ENCODE assay signal across 10 mouse cellular contexts in genomic region chr10:68013137-68013536, GRCm38 (mm10). TPM values are rescaled to one million over a fixed set of nuclear protein-coding genes. Genes with fewer than 3 reads are reported as not detected.
DNase-seq lines count a peak whose midpoint lies in the region; ATAC-seq lines count a peak whose summit lies in the region.
"Had no signal": no experiment of that assay in that cellular context is flagged by ENCODE, and none has a peak within 500 bp of the region (broad histone marks: within the 10 kb centered on the region; RNA-seq: fewer than 3 reads in every experiment).

No protein-coding gene starts in this region.

- peaks cover 77% of the 10 kb centered on the region for H3K36me3 ChIP-seq in midbrain, embryonic 10.5 days
- H3K36me3 ChIP-seq in midbrain, embryonic 16.5 days (ENCODE audit: control insufficient read depth, insufficient read depth, low read length), result no peaks in the 10 kb centered on the region
- H3K36me3 ChIP-seq: hindbrain, embryonic 15.5 days had no signal

- H3K9ac ChIP-seq in midbrain, embryonic 16.5 days (ENCODE audit: low read depth, low read length), result no peak overlapping the region
- H3K9ac ChIP-seq: hindbrain, embryonic 15.5 days; neural tube, embryonic 13.5 days had no signal

- H3K9me3 ChIP-seq in midbrain, embryonic 10.5 days (replicated peaks), result 0 out of 2 replicates have a peak, but pooled peaks cover 4% of the 10 kb centered on the region
- H3K9me3 ChIP-seq in midbrain, embryonic 16.5 days (replicated peaks; ENCODE audit: control insufficient read depth, low read length, poor library complexity, severe bottlenecking), result no peaks in the 10 kb centered on the region
- H3K9me3 ChIP-seq: hindbrain, embryonic 15.5 days; neural tube, embryonic 13.5 days had no signal

- H3K27ac ChIP-seq in midbrain, embryonic 10.5 days (replicated peaks), result no peak overlapping the region
- no peak overlapping the region for H3K27ac ChIP-seq in midbrain, embryonic 16.5 days (ENCODE audit: low read length)
- H3K27ac ChIP-seq: hindbrain, embryonic 15.5 days; neural tube, embryonic 13.5 days had no signal

- no peak overlapping the region for H3K4me2 ChIP-seq in midbrain, embryonic 16.5 days (ENCODE audit: low read length)
- H3K4me2 ChIP-seq: hindbrain, embryonic 15.5 days; neural tube, embryonic 13.5 days had no signal

- WGBS in midbrain, embryonic 10.5 days, result 85% methylated on average over 2 of the region's 2 CpGs
- 86% methylated on average over 2 of the region's 2 CpGs for WGBS in midbrain, embryonic 16.5 days

- H3K4me1 ChIP-seq in midbrain, embryonic 10.5 days, result no peaks in the 10 kb centered on the region
- no peaks in the 10 kb centered on the region for H3K4me1 ChIP-seq in midbrain, embryonic 16.5 days (ENCODE audit: control insufficient read depth, insufficient read depth, low read length)
- H3K4me1 ChIP-seq: hindbrain, embryonic 15.5 days; neural tube, embryonic 13.5 days had no signal

- peak; percentile 20 to 28 for DNase-seq in adrenal gland, postnatal 36 days
- no peak for DNase-seq in adrenal gland, adult 8-10 months
- DNase-seq in midbrain, embryonic 10.5 days (ENCODE audit: low spot score), result peak; percentile 32
- no peak for DNase-seq in ovary, postnatal 10 days (ENCODE audit: low spot score)
- no peak for DNase-seq in urinary bladder, postnatal 36 days (ENCODE audit: low spot score in 2 of 2)

- ATAC-seq in midbrain, embryonic 16.5 days, result no peak
- ATAC-seq in granulocyte monocyte progenitor cell, adult 5-6 weeks (replicated peaks; ENCODE audit: poor library complexity, severe bottlenecking), result peak; percentile 77
- ATAC-seq in monocyte, adult 5-6 weeks (replicated peaks; ENCODE audit: insufficient number of reproducible peaks, low FRiP score, low TSS enrichment, poor library complexity, severe bottlenecking), result peak; percentile 79

- H3K27me3 ChIP-seq in midbrain, embryonic 10.5 days (ENCODE audit: low read depth, poor library complexity, severe bottlenecking), result no peaks in the 10 kb centered on the region
- no peaks in the 10 kb centered on the region for H3K27me3 ChIP-seq in midbrain, embryonic 16.5 days (ENCODE audit: control insufficient read depth, insufficient read depth, low read depth, low read length)
- H3K27me3 ChIP-seq: hindbrain, embryonic 15.5 days; neural tube, embryonic 13.5 days had no signal

- no peak overlapping the region for H3K4me3 ChIP-seq in midbrain, embryonic 10.5 days
- no peak overlapping the region for H3K4me3 ChIP-seq in midbrain, embryonic 16.5 days (ENCODE audit: low read depth, low read length)
- H3K4me3 ChIP-seq: hindbrain, embryonic 15.5 days; neural tube, embryonic 13.5 days had no signal

RNA-seq across cellular contexts. Expression of gene Rtkn2, which starts 33.8 kb away (rescaled TPM):
- total RNA-seq in adrenal gland, postnatal 36 days (2021), result under 1 TPM; 0.17 to 0.46 TPM
- total RNA-seq in adrenal gland, adult 8-10 months (2022), result under 1 TPM in 3 of 4 experiments, not detected in 1; 0.15 to 0.26 (median 0.24) TPM
- polyA plus RNA-seq in midbrain, embryonic 10.5 days (2016; fragmentation: Nextera tagmentation; extraction: Ambion mirVana), result 21.5 and 21.6 TPM in 2 replicates
- 3.0 and 3.3 TPM in 2 replicates for polyA plus RNA-seq in midbrain, embryonic 16.5 days (2015; fragmentation: Nextera tagmentation; extraction: Ambion mirVana)
- 1.9 and 6.6 TPM in 2 replicates for total RNA-seq in granulocyte monocyte progenitor cell, adult 5-6 weeks (2014; fragmentation: Nextera tagmentation)
- 9.6 and 9.8 TPM in 2 replicates for total RNA-seq in granulocyte monocyte progenitor cell, adult 5-6 weeks (2017)
- total RNA-seq in monocyte, adult 5-6 weeks (2017), result 0.76 TPM in 1 of 3 replicates, not detected in the others

Comparison
In these comparisons a context has a peak if more than half of its experiments do, and no peak if none do; other contexts are left out.
1. DNase-seq: peak in adrenal gland, postnatal 36 days (2 of 2) and midbrain, embryonic 10.5 days (single experiment); none in adrenal gland, adult 8-10 months (single experiment), ovary, postnatal 10 days (single experiment) and urinary bladder, postnatal 36 days (0 of 2).